Mouse (Mus musculus) retina, embryonic 14.5 days (tissue): Measurements from ENCODE around the gene Npm3.

ENCODE experiments used
- DNase-seq: peaks from one replicate; pipeline ENCODE4 v3.0.0-alpha.2; 2015; ENCODE audit warnings: low spot score

Gene Npm3

DNA sequence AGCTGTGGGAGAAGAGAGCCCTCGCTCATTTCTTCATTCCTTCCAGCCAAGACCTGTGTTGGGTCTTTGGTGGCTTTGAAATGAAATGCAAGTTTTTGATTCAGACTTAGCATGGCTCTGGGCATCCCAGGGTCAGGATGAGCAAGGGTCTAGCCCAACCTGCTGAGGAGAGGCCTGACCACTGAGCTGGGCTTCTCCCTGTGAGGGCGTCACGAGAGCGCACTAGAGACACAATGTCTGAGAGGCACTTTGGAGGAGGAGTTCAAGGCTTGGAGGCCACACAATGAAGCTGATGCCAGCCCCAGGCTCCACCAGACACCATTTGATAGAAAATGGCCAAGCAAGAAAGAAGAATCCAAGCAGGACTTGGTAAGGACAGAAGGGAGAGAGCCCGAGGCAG, 15.2 kb downstream of the Npm3 start:
- DNase-seq = no peak

DNA sequence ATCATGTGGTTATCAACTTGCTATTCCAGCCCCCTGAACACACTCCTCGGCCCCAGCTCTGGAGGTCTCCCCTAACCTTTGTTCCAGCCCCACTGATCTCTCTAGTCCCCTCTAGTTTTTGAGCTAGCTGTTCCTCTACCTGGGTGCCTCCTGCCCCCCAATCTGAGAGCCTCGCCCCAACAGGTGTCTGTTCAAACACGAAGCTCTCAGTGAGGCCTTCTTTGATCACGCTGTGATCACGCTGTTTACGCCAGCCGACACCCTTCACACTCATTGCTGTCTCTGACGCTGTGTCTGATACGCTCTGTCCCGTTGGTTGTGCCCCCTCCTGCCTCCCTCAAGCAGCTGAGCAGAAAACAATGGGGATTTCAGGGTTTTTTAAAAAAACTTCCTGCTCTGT, 15.8 kb downstream of the Npm3 start:
- no peak for DNase-seq

DNA sequence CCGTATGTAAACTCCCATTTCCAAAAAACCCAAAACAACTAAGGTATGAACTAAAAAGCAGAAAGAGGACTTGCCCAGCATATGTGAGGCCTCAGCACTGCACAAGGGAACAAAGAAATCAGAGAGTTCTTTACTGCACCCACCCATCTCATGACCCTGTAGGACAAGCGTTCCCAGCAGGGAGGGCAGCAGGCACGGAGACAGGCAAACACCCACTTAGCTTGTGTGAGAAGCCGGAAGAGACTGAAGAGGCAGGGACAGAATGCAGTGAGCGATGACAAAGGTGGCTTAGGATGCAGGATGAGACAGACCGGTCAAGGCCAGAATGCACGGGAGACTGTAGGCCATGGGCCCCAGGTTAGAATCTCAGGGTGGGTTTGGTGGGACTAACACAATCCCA, 17.7 kb downstream of the Npm3 start:
- no peak for DNase-seq

DNA sequence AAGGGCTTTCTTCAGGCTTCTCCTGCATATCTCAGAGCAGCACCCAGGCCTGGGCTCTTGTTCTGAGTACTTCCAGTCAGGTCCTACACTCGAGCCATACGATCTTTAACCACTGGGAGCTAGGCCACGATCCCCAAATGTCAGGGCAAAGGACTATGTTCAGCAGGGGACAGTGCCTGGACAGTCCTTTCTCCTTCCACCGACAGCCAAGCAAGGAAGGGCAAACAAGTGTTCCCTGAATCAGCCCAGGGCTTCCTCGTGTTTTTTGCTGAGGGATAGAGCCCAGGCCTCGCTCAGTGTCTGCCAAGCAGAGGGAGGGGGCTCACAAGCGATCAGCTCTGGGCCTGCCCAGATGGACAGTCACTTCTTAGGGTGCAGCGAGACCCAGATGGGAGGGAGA, 19.3 kb downstream of the Npm3 start:
- no peak for DNase-seq

GRCm38 (mm10) chr19:45727231-45727630, 22.2 kb downstream of the Npm3 start:
- DNase-seq = no peak

- no peak for DNase-seq
Observed at GRCm38 (mm10) chr19:45725677-45726277, 23.6 kb downstream of the Npm3 start.

- DNase-seq = no peak
Observed at GRCm38 (mm10) chr19:45722188-45722587, 27.2 kb downstream of the Npm3 start.

GRCm38 (mm10) chr19:45718286-45718685, 31.1 kb downstream of the Npm3 start:
- no peak for DNase-seq

DNA sequence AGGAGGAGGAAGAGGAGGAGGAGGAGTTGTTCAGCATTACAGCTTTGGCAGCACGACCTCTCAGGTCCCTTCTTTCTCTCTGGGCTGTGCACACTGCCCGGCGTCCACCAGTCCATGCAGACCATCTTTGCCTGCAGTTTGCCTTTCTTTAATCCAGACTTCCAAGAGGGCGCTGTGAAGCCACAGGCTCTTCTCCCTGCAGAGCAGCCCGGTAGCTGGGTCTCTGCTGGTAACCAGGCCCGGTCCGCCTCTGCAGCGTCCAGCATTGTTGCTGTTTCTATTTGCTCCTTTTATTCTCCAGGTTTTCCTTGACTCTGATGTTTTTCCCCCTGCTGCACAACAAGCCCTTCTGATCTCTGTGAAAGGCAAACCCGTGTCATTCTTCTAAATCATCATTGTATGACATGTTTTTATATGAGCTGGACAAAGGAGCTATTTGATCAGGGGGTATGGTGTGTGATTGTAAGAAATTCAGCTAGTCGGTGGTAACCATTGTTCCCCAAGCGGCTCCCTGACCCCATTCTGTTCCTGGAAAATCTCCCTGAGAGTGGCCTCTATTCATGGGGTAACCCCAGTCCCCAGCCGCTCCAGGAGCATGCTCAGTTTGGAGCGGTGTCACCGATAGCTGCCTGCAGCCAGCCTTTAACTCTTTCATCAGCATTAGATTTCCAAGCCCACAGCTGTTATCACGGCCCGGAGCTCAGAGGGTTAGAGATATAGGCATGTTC, 31.7 kb downstream of the Npm3 start:
- peak; percentile 81 for DNase-seq

DNA sequence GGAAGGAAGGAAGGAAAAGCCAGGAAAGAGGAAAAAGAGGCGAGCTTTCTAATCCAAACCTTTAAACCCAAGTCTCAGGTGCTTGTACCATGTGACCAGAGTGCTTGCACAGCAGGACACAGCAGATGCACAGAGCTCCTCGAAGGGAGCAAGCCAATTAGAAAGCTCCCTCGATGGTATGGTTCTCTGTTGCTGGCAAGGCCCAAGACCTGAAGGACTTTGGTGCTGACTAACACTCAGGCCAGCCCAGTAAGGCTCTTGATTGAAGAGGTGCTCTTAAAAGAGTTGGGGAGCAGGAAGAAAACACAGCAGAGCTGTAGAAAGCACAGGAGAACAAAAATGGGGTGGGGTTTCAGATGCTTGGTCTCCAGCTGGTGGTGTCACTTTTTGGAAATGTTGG, 40.7 kb downstream of the Npm3 start:
- DNase-seq = no peak
